18 mouse cellular contexts compared by ENCODE assay signal in the genomic region with DNA sequence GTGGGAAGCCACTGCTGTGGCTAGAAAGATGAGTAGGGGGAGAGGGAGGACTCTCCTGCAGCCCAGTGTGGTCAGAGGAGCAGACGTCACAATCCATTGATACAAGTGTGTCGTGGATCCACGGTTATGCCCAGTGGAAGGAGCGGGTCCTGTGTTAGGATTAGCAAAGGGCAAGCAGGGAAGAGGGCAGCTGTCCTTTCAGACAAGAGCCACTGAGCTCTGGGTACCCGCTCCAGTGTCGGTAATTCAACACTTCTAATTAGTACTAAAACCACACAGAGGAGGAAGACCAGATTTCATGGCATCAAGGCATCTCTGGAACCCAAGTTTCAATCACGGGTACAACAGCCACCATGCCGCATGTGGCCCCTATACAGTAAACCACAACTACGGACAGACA.
"Had no signal": no experiment of that assay in that cellular context is flagged by ENCODE, and none has a peak within 500 bp of the region (broad histone marks: within the 10 kb centered on the region; RNA-seq: fewer than 3 reads in every experiment).

No protein-coding gene starts in this region.

- H3K9ac ChIP-seq: liver, embryonic 14.5 days; lung, embryonic 14.5 days; midbrain, embryonic 13.5 days; midbrain, embryonic 15.5 days; neural tube, embryonic 13.5 days; neural tube, embryonic 15.5 days had no signal

- H3K36me3 ChIP-seq: midbrain, embryonic 13.5 days; midbrain, embryonic 15.5 days; neural tube, embryonic 13.5 days; neural tube, embryonic 15.5 days had no signal

- H3K27me3 ChIP-seq: midbrain, embryonic 13.5 days; midbrain, embryonic 15.5 days; neural tube, embryonic 13.5 days; neural tube, embryonic 15.5 days had no signal

- ATAC-seq: midbrain, embryonic 13.5 days; midbrain, embryonic 15.5 days had no signal

- H3K27ac ChIP-seq: liver, embryonic 14.5 days; midbrain, embryonic 10.5 days; midbrain, embryonic 13.5 days; midbrain, embryonic 15.5 days; neural tube, embryonic 13.5 days; neural tube, embryonic 15.5 days had no signal

- H3K9me3 ChIP-seq: midbrain, embryonic 13.5 days; neural tube, embryonic 13.5 days; neural tube, embryonic 15.5 days had no signal

- DNase-seq: lung, adult 18-20 months; lung, embryonic 14.5 days; lung, postnatal 10 days; lung, postnatal 4 days; right cerebral cortex, adult 18-20 months; right cerebral cortex, postnatal 25 days; right cerebral cortex, postnatal 4 days; spleen, adult 18-20 months; thymus, adult 18-20 months; thymus, postnatal 14 days; thymus, postnatal 36 days had no signal

- H3K4me2 ChIP-seq: lung, embryonic 14.5 days; midbrain, embryonic 13.5 days; midbrain, embryonic 15.5 days; neural tube, embryonic 13.5 days; neural tube, embryonic 15.5 days had no signal

- H3K4me3 ChIP-seq: midbrain, embryonic 10.5 days; midbrain, embryonic 13.5 days; midbrain, embryonic 15.5 days; myocyte; neural tube, embryonic 13.5 days; neural tube, embryonic 15.5 days had no signal
